Mouse (Mus musculus) neural tube, embryonic 13.5 days (tissue): ENCODE results near the gene Vps53. TPM values are rescaled to one million over a fixed set of nuclear protein-coding genes. Genes with fewer than 3 reads are reported as not detected.
A peak's percentile ranks its signal among the peaks of the same experiment; 100 is the strongest.

Experiments
- ATAC-seq: fragments of 200-750 bp; cut with Nextera tagmentation; 2 replicates; pipeline ENCODE4 v1.8.0; 2017; ENCODE audit warnings: low read depth, mild to moderate bottlenecking, moderate TSS enrichment, moderate library complexity
- H3K27ac ChIP-seq: fragments of 300-500 bp; sonication (generic); replicated peaks from 2 replicates; pipeline ENCODE4 v1.5.1; 2015; ENCODE audit warnings: moderate library complexity, mild to moderate bottlenecking, inconsistent platforms
- H3K27me3 ChIP-seq: fragments of 300-500 bp; sonication (generic); 2 replicates; pipeline ENCODE4 v1.6.1; 2015; ENCODE audit warnings: mild to moderate bottlenecking, inconsistent platforms
- H3K36me3 ChIP-seq: fragments of 300-500 bp; sonication (generic); 2 replicates; pipeline ENCODE4 v1.6.1; 2015; ENCODE audit warnings: mild to moderate bottlenecking, inconsistent platforms
- H3K4me1 ChIP-seq: fragments of 300-500 bp; sonication (generic); replicated peaks from 2 replicates; pipeline ENCODE4 v1.6.1; 2015; ENCODE audit warnings: inconsistent platforms
- H3K4me2 ChIP-seq: fragments of 300-500 bp; sonication (generic); 2 replicates; pipeline ENCODE4 v1.6.1; 2015; ENCODE audit warnings: inconsistent platforms, mild to moderate bottlenecking, moderate library complexity
- H3K4me3 ChIP-seq: fragments of 300-500 bp; sonication (generic); 2 replicates; pipeline ENCODE4 v1.5.1; 2015; ENCODE audit warnings: mild to moderate bottlenecking, inconsistent platforms
- H3K9ac ChIP-seq: fragments of 300-500 bp; sonication (generic); 2 replicates; pipeline ENCODE4 v1.6.1; 2015; ENCODE audit warnings: moderate library complexity, mild to moderate bottlenecking, inconsistent platforms
- H3K9me3 ChIP-seq: fragments of 300-500 bp; sonication (generic); 2 replicates; pipeline ENCODE4 v1.6.1; 2016; ENCODE audit warnings: inconsistent platforms
- WGBS: fragments of 180-500 bp; shearing (Covaris S2); methylation state at CpG from one replicate; pipeline ENCODE4 v1.1.7; 2015; 5-methylcytosine and 5-hydroxymethylcytosine counted together
- polyA plus RNA-seq: library from polyadenylated mRNA; unstranded; fragments of >200 nt; fragmentation: Nextera tagmentation; extraction: Ambion mirVana; gene quantifications from 2 replicates; pipeline ENCODE4 v1.2.1, GENCODE M21; 2015

The Vps53 gene
- polyA plus RNA-seq, 1 experiment from 2014 or later: 69.3 TPM

GRCm38 (mm10) chr11:76160251-76160650 is 19.2 kb downstream of the Vps53 start:
- Histone ChIP-seq H3K9me3 (no peaks in the 10 kb centered on the region), H3K27me3 (no peaks in the 10 kb centered on the region), H3K36me3 (peaks cover 86% of the 10 kb centered on the region), H3K9ac (no peak overlapping the region), H3K4me3 (no peak overlapping the region), H3K27ac (no peak overlapping the region), H3K4me1 (no peaks in the 10 kb centered on the region), H3K4me2 (no peak overlapping the region)
- 62% methylated on average over 6 of the region's 6 CpGs for WGBS
- no peak for ATAC-seq

GRCm38 (mm10) chr11:76158375-76158774 is 21.1 kb downstream of the Vps53 start:
- no peak for ATAC-seq
- 94% methylated on average over 2 of the region's 2 CpGs for WGBS
- Histone ChIP-seq H3K4me3 (no peak overlapping the region), H3K27ac (no peak overlapping the region), H3K4me2 (no peak overlapping the region), H3K36me3 (peaks cover 92% of the 10 kb centered on the region), H3K9ac (no peak overlapping the region), H3K9me3 (no peaks in the 10 kb centered on the region), H3K4me1 (no peaks in the 10 kb centered on the region), H3K27me3 (no peaks in the 10 kb centered on the region)

DNA sequence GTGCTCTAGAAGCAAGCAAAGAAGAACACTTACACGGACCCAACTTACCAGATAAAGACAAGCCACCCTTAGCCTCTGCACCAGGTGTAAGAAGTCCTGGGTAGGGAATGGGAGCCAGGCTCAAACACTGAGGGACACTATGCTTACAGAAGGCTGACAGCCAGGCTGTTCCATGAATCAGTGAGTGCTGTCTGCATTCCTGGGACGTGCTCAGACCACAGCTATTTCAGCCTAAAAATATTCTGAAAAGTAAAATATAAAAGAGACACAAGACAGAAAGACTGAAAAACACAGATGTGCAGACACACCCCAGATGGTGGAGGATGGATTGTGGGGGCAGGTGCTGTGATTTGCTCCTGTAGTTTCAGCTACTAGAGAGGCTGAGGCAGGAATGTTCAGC is 24.6 kb downstream of the Vps53 start:
- no peak overlapping the region for H3K4me3 ChIP-seq
- no peaks in the 10 kb centered on the region for H3K9me3 ChIP-seq
- H3K36me3 ChIP-seq: peaks cover 68% of the 10 kb centered on the region
- WGBS: 93% methylated on average over 2 of the region's 2 CpGs
- no peak for ATAC-seq
- H3K9ac ChIP-seq: no peak overlapping the region
- H3K4me2 ChIP-seq: no peak overlapping the region
- no peaks in the 10 kb centered on the region for H3K27me3 ChIP-seq
- H3K27ac ChIP-seq: no peak overlapping the region
- no peaks in the 10 kb centered on the region for H3K4me1 ChIP-seq

DNA sequence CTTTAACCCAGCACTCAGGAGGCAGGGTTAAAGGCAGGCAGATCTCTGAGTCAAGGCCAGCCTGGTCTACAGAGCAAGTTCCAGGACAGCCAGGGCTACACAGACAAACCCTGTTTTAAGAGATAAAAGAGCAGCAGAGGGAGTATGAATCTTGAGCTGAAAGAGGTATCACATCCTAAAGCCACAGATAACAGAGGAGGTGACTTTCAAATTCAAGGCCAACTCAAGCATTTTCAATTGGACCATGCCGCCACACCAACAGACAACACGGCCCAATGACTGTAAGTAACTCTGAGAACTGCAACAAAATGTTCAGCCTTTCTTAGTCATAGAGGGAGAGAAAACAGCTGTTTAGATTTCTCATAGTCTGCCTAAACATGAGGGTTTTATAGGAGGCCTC is 25.2 kb downstream of the Vps53 start:
- peaks cover 3% of the 10 kb centered on the region for H3K4me1 ChIP-seq
- H3K27me3 ChIP-seq: no peaks in the 10 kb centered on the region
- H3K9ac ChIP-seq: no peak overlapping the region
- no peak overlapping the region for H3K4me3 ChIP-seq
- H3K9me3 ChIP-seq: no peaks in the 10 kb centered on the region
- H3K27ac ChIP-seq: no peak overlapping the region
- peaks cover 62% of the 10 kb centered on the region for H3K36me3 ChIP-seq
- no peak overlapping the region for H3K4me2 ChIP-seq
- 96% methylated on average over 2 of the region's 2 CpGs for WGBS
- no peak for ATAC-seq

GRCm38 (mm10) chr11:76153236-76153951 is 26.1 kb downstream of the Vps53 start:
- H3K4me1 ChIP-seq: peaks cover 11% of the 10 kb centered on the region
- no peaks in the 10 kb centered on the region for H3K9me3 ChIP-seq
- H3K27me3 ChIP-seq: no peaks in the 10 kb centered on the region
- ATAC-seq: no peak
- 95% methylated on average over 5 of the region's 5 CpGs for WGBS
- H3K36me3 ChIP-seq: peaks cover 54% of the 10 kb centered on the region
- no peak overlapping the region for H3K9ac ChIP-seq
- no peak overlapping the region for H3K4me3 ChIP-seq
- H3K27ac ChIP-seq: no peak overlapping the region
- H3K4me2 ChIP-seq: no peak overlapping the region

DNA sequence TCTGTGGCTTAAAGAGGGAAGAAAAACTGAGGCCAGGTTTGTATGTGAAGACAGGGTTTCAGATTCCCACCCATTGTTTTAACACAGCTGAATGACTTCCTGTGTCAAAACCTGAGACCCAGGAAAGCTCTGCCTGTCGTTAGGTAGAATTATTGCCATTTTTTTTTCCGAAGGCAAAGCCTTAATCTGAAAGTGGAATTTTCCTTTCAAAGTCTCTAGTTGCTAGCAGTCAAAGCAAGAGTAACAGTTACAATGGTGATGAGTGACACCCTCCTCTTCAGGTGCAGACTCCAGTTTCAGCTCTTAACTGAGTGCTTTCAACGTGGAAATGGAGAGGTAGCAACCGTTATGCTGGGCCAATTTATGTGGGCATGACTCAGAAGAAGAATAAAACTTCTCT is 28.5 kb downstream of the Vps53 start:
- WGBS: 66% methylated on average over 4 of the region's 4 CpGs
- ATAC-seq: no peak

GRCm38 (mm10) chr11:76148055-76149008 is 31.1 kb downstream of the Vps53 start:
- Histone ChIP-seq H3K4me3 (no peak overlapping the region), H3K4me1 (peaks cover 19% of the 10 kb centered on the region), H3K36me3 (peaks cover 26% of the 10 kb centered on the region; the same call in 1 of the 2 replicates), H3K4me2 (no peak overlapping the region), H3K27ac (peak overlapping the region; percentile 53; the same call in 1 of the 2 replicates), H3K27me3 (no peaks in the 10 kb centered on the region), H3K9ac (no peak overlapping the region), H3K9me3 (no peaks in the 10 kb centered on the region)
- WGBS: 67% methylated on average over 8 of the region's 8 CpGs
- ATAC-seq: no peak

More for the DNA sequence above, 28.5 kb downstream of the Vps53 start:
- no peaks in the 10 kb centered on the region for H3K27me3 ChIP-seq
- H3K4me1 ChIP-seq: peaks cover 19% of the 10 kb centered on the region
- H3K27ac ChIP-seq: no peak overlapping the region
- no peak overlapping the region for H3K4me3 ChIP-seq
- no peak overlapping the region for H3K4me2 ChIP-seq
- no peaks in the 10 kb centered on the region for H3K9me3 ChIP-seq
- no peak overlapping the region for H3K9ac ChIP-seq
- H3K36me3 ChIP-seq: peaks cover 40% of the 10 kb centered on the region

- Histone ChIP-seq H3K9ac (no peak overlapping the region), H3K9me3 (no peaks in the 10 kb centered on the region), H3K27me3 (no peaks in the 10 kb centered on the region), H3K4me2 (no peak overlapping the region), H3K4me1 (peaks cover 19% of the 10 kb centered on the region), H3K36me3 (peaks cover 28% of the 10 kb centered on the region), H3K4me3 (no peak overlapping the region), H3K27ac (no peak overlapping the region)
- no peak for ATAC-seq
- 95% methylated on average over 8 of the region's 8 CpGs for WGBS
Observed at GRCm38 (mm10) chr11:76146187-76147010, 33.0 kb downstream of the Vps53 start.

DNA sequence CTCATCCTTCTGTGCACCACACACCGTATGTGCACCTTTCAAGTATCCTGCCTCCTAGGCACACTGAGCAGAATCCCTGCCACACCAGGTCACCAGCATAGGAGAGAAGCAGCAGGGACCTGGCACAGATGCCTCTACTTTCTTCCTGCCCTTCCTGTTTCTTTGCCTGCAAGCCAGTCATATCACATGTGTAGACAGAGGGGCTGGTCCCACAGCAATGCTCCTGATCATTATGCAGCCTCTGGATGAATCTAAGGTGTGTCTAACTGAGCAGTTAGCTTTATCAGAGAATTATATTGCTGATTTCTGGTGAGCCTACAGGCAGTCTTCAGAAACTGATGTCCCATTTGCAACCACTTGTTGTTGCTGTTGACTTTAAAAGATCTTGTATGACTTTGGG is 34.3 kb downstream of the Vps53 start:
- H3K27ac ChIP-seq: no peak overlapping the region
- no peak for ATAC-seq
- no peak overlapping the region for H3K9ac ChIP-seq
- H3K36me3 ChIP-seq: peaks cover 33% of the 10 kb centered on the region
- H3K4me2 ChIP-seq: no peak overlapping the region
- no peaks in the 10 kb centered on the region for H3K9me3 ChIP-seq
- H3K4me1 ChIP-seq: peaks cover 19% of the 10 kb centered on the region
- 96% methylated on average over 1 of the region's 1 CpGs for WGBS
- no peak overlapping the region for H3K4me3 ChIP-seq
- H3K27me3 ChIP-seq: no peaks in the 10 kb centered on the region

DNA sequence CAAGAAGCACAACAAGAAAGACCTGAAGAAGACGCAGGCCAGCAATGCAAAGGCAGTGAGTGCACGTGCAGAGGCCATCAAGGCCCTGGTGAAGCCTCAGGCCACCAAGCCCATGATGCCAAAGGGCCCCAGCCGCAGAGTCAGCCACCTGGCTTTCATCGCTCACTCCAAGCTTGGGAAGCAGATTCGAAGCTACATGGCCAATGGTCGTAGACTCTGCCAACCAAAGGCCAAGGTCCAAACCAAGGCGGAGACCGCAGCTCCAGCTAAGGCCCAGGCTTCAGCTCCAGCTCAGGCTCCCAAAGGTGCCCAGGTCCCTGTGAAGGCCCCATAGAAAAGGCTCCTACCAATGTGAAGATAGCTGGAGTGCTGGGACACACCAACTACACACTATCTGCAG is 35.1 kb downstream of the Vps53 start:
- Histone ChIP-seq H3K4me3 (no peak overlapping the region), H3K4me2 (no peak overlapping the region), H3K27me3 (no peaks in the 10 kb centered on the region), H3K36me3 (peaks cover 30% of the 10 kb centered on the region), H3K4me1 (peaks cover 18% of the 10 kb centered on the region), H3K27ac (no peak overlapping the region), H3K9ac (no peak overlapping the region), H3K9me3 (no peaks in the 10 kb centered on the region)
- 95% methylated on average over 8 of the region's 8 CpGs for WGBS
- ATAC-seq: no peak

DNA sequence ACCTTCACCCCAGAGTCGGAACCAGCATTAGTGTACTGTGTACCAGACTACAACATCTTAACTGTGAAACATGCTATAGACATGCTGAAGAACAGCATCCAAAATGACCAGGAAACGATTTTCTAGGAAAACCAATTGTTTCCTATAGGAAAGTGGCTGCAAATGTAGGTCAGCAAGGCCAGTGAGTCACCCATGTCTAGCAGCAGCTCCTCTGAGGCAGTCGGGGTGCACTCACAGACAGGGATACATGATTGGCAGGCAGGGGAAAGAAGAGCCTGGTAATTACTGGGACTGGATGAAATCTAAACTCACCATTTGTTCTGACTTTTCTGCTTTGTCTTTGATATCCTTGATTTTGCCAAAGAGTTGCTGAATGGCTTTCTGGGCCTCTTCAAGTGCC is 41.5 kb downstream of the Vps53 start:
- H3K4me3 ChIP-seq: no peak overlapping the region
- H3K9ac ChIP-seq: no peak overlapping the region
- no peaks in the 10 kb centered on the region for H3K27me3 ChIP-seq
- H3K27ac ChIP-seq: no peak overlapping the region
- peaks cover 59% of the 10 kb centered on the region for H3K36me3 ChIP-seq
- H3K4me1 ChIP-seq: no peaks in the 10 kb centered on the region
- 89% methylated on average over 3 of the region's 3 CpGs for WGBS
- ATAC-seq: no peak
- H3K4me2 ChIP-seq: no peak overlapping the region
- no peaks in the 10 kb centered on the region for H3K9me3 ChIP-seq
